Mouse (Mus musculus) lung, adult 2 months (tissue): ENCODE measurements around the gene Dnah6.

Experiments
- CTCF ChIP-seq: fragments of 200-500 bp; IDR thresholded peaks from 2 replicates; pipeline ENCODE4 v1.5.1; 2011; ENCODE audit warnings: mild to moderate bottlenecking, low read length, control low read depth; ENCODE audit not compliant: insufficient read depth
- POLR2A ChIP-seq: fragments of 200-500 bp; IDR thresholded peaks from 2 replicates; pipeline ENCODE4 v1.6.1; 2011; ENCODE audit warnings: low read depth, mild to moderate bottlenecking, control low read depth, low read length, borderline replicate concordance; ENCODE audit errors: extremely low read depth

- TF ChIP-seq CTCF (no peak), POLR2A (no peak)
Measured at GRCm38 (mm10) chr6:73234302-73234900, 12.9 kb upstream of the Dnah6 start.
